Mouse (Mus musculus) hindbrain, postnatal 0 days (tissue): ENCODE measurements at regions not wholly inside any gene's neighbourhood (a gene's known extent, or its start where the extent isn't known, plus 50 kb on each side); places are given as distances from the start of the nearest gene placed in this dataset.

Experiments used
- ATAC-seq: fragments of 200-750 bp; cut with Nextera tagmentation; 2 replicates; pipeline ENCODE4 v1.8.0; 2017; ENCODE audit warnings: mild to moderate bottlenecking, moderate TSS enrichment, moderate library complexity
- DNase-seq: peaks from one replicate; pipeline ENCODE4 v3.0.0-alpha.2; 2015; ENCODE audit warnings: low spot score
- H3K27ac ChIP-seq: fragments of 300-500 bp; sonication (generic); 2 replicates; pipeline ENCODE4 v1.5.1; 2014; ENCODE audit warnings: mild to moderate bottlenecking
- H3K27me3 ChIP-seq: fragments of 300-500 bp; sonication (generic); 2 replicates; pipeline ENCODE4 v1.6.1; 2014; ENCODE audit warnings: low read length, mixed read lengths; ENCODE audit not compliant: insufficient read depth
- H3K36me3 ChIP-seq: fragments of 300-500 bp; sonication (generic); 2 replicates; pipeline ENCODE4 v1.6.1; 2014; ENCODE audit warnings: low read length, mixed read lengths; ENCODE audit not compliant: insufficient read depth
- H3K4me1 ChIP-seq: fragments of 300-500 bp; sonication (generic); 2 replicates; pipeline ENCODE4 v1.6.1; 2014; ENCODE audit warnings: antibody characterized with exemption, low read length, mixed read lengths; ENCODE audit not compliant: insufficient read depth
- H3K4me2 ChIP-seq: fragments of 300-500 bp; sonication (generic); 2 replicates; pipeline ENCODE4 v1.6.1; 2014; ENCODE audit warnings: low read depth, mild to moderate bottlenecking, low read length, moderate library complexity, mixed read lengths
- H3K4me3 ChIP-seq: fragments of 300-500 bp; sonication (generic); 2 replicates; pipeline ENCODE4 v1.5.1; 2014; ENCODE audit warnings: low read length
- H3K9ac ChIP-seq: fragments of 300-500 bp; sonication (generic); replicated peaks from 2 replicates; pipeline ENCODE4 v1.6.1; 2014; ENCODE audit warnings: mild to moderate bottlenecking, low read length, moderate library complexity, mixed read lengths
- H3K9me3 ChIP-seq: fragments of 300-500 bp; sonication (generic); 2 replicates; pipeline ENCODE4 v1.6.1; 2016; ENCODE audit warnings: low read length, mixed read lengths
- CTCF ChIP-seq: IDR thresholded peaks from 2 replicates; pipeline ENCODE4 v1.5.1; 2016; ENCODE audit warnings: antibody characterized with exemption, control low read depth, low read depth
- WGBS: fragments of 180-500 bp; shearing (Covaris S2); extraction: QIAGEN DNeasy Blood & Tissue Kit; methylation state at CpG from one replicate; pipeline ENCODE4 v1.1.7; 2014; 5-methylcytosine and 5-hydroxymethylcytosine counted together

DNA sequence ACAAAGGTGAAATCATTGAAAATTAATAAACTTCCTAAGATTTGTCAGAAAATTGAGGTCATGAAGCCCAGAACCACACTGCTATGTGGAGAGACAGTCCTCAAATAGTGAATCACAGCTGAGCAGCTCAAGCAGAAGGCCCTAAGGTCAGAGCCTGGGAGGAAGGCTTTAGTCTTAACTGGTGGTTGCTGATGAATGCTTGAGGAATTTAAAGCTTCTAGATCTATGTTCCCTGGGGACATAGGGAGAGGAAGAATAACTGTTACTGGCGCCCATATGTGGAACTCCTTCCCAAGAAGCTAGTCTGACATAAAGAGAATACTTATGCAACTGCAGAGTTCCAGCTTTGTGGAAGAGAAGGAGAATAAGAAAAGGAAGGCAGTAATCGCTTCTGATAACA, 919.5 kb downstream of the D3Ertd751e start:
- Histone ChIP-seq H3K27ac (no peak overlapping the region), H3K36me3 (no peaks in the 10 kb centered on the region), H3K27me3 (no peaks in the 10 kb centered on the region), H3K4me1 (no peaks in the 10 kb centered on the region), H3K9me3 (no peaks in the 10 kb centered on the region), H3K9ac (no peak overlapping the region), H3K4me2 (no peak overlapping the region), H3K4me3 (no peak overlapping the region)
- TF ChIP-seq CTCF, result no peak
- ATAC-seq, result no peak
- 87% methylated on average over 2 of the region's 2 CpGs for WGBS
- no peak for DNase-seq

DNA sequence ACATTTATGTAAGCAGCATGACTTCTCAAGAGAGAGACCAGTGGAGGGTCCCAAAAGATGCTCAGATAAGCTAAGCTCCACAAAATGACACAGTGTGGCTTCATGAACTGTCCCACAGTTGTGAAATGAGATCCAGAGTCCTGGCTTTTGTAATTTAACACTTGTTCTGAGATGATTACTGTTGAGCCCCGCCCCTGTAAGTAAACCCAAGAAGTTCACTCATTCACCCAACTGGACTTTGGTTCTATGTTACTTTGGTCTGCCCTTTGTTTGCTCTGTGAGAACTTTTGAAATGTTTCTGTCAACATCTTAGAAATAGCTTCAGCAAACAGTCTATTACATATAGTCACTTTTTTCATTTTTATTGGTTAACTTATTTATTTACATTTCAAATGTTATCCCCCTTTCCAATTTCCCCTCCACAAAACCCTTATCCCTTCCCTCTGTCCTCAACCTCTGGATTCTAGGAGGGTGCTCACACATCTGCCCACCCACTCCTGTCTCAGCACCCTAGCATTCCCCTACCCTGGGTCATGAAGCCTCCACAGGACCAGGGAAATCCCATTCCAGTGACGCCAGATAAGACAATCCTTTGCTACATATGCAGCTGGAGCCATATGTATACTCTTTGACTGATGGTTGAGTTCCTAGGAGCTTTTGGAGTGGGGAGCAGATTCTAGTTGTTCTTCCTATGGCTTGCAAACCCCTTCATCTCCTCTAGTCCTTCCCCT, 934.4 kb downstream of the D3Ertd751e start:
- no peak overlapping the region for H3K4me3 ChIP-seq
- H3K4me2 ChIP-seq, result no peak overlapping the region
- H3K27ac ChIP-seq, result no peak overlapping the region
- no peak overlapping the region for H3K9ac ChIP-seq
- no peaks in the 10 kb centered on the region for H3K9me3 ChIP-seq
- DNase-seq, result no peak
- no peaks in the 10 kb centered on the region for H3K4me1 ChIP-seq
- ATAC-seq, result no peak
- 98% methylated on average over 2 of the region's 2 CpGs for WGBS
- no peak for TF ChIP-seq CTCF
- no peaks in the 10 kb centered on the region for H3K27me3 ChIP-seq
- H3K36me3 ChIP-seq, result no peaks in the 10 kb centered on the region

DNA sequence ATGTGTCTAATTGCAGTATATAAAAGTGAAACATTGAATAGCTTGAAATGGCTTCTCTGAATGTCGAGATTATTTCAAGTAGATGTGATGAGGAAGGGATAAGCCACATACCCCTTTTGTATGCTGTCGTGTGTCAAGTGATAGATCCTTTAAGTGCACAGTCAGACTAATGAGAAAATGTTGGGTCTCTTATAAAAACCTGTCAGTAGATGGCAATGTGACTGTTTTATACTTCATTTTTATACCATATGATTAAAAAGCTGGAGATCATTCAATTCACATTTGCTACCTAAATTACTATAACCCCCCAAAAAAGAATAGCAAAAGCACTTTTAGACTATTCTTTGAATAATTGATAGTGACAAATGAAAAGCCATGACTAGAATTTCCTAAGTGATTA, 952.3 kb downstream of the D3Ertd751e start:
- WGBS, result 73% methylated on average over 2 of the region's 2 CpGs
- no peak overlapping the region for H3K9ac ChIP-seq
- no peak overlapping the region for H3K4me3 ChIP-seq
- H3K36me3 ChIP-seq, result no peaks in the 10 kb centered on the region
- H3K4me1 ChIP-seq, result no peaks in the 10 kb centered on the region
- no peak for TF ChIP-seq CTCF
- H3K27ac ChIP-seq, result no peak overlapping the region
- DNase-seq (peak; percentile 18), ATAC-seq (no peak)
- no peaks in the 10 kb centered on the region for H3K27me3 ChIP-seq
- H3K4me2 ChIP-seq, result no peak overlapping the region
- H3K9me3 ChIP-seq, result no peaks in the 10 kb centered on the region

DNA sequence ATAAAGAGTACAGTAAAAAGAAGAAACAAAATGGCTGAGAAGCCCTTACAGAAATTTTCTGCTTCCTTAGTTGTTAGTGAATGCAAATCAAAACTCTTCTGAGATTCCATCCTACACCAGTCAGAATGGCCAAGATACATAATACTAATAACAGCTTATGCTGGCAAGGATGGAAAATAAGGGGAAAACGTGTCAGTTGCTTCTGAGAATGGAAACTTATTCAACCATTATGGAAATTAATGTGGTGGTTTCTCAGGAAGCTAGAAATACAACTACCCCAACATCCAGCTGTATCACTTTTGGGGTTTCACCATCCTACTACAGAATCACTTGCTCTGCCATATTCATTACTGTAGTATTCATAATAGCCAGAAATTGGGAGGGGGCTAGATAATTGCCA, 996.5 kb downstream of the D3Ertd751e start:
- Histone ChIP-seq H3K27me3 (no peaks in the 10 kb centered on the region), H3K4me2 (no peak overlapping the region), H3K27ac (no peak overlapping the region), H3K9ac (no peak overlapping the region), H3K4me1 (no peaks in the 10 kb centered on the region), H3K9me3 (no peaks in the 10 kb centered on the region), H3K36me3 (no peaks in the 10 kb centered on the region), H3K4me3 (no peak overlapping the region)
- DNase-seq (no peak), ATAC-seq (no peak)
- 39% methylated on average over 1 of the region's 1 CpGs for WGBS
- TF ChIP-seq CTCF, result no peak

DNA sequence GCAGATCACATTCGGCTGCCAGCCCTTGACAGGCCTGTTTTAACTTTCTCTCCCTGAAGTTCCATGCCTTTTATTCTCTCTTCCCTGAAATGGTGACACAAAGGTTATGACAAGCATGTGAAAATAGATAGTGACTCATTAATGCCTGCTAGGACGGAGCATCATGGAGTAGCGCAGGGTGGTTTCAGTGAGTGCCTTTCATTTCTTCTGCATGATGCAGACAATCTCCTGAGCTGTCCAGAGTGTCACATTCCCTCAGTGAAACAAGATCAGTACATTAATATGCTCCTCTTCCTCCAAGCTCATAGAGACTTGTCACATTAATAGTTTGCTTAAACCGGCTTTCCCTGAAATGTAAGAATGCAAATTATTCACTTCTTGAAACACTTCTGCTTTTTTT, 1010.7 kb downstream of the D3Ertd751e start:
- no peak overlapping the region for H3K9ac ChIP-seq
- H3K4me3 ChIP-seq, result no peak overlapping the region
- no peak for TF ChIP-seq CTCF
- H3K4me2 ChIP-seq, result no peak overlapping the region
- ATAC-seq, result no peak
- WGBS, result 57% methylated on average over 4 of the region's 4 CpGs
- no peaks in the 10 kb centered on the region for H3K9me3 ChIP-seq
- H3K27ac ChIP-seq, result no peak overlapping the region
- H3K27me3 ChIP-seq, result no peaks in the 10 kb centered on the region
- no peak for DNase-seq
- no peaks in the 10 kb centered on the region for H3K36me3 ChIP-seq
- no peaks in the 10 kb centered on the region for H3K4me1 ChIP-seq

DNA sequence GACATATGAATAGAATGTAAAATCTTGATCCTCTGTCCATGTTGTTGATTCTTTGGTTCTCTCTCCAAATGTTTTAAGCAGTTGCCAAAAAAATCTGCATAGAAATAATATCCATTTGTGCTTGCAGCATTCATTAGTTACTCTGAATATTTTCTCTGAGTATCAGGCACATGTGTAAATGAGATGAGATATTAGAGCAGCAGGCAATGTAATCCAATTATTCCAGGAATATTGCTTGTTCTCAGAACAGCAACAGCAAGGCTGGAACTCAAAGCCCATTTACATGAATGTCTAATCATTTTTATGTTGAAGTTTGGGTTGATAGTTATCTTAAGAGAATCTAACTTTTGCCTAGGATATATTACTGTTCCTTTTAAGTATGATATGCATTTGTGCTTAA, 1014.9 kb downstream of the D3Ertd751e start:
- Histone ChIP-seq H3K9ac (no peak overlapping the region), H3K9me3 (no peaks in the 10 kb centered on the region), H3K4me1 (no peaks in the 10 kb centered on the region), H3K4me3 (no peak overlapping the region), H3K36me3 (no peaks in the 10 kb centered on the region), H3K27ac (no peak overlapping the region), H3K4me2 (no peak overlapping the region), H3K27me3 (no peaks in the 10 kb centered on the region)
- ATAC-seq, result no peak
- TF ChIP-seq CTCF, result no peak
- DNase-seq, result no peak

DNA sequence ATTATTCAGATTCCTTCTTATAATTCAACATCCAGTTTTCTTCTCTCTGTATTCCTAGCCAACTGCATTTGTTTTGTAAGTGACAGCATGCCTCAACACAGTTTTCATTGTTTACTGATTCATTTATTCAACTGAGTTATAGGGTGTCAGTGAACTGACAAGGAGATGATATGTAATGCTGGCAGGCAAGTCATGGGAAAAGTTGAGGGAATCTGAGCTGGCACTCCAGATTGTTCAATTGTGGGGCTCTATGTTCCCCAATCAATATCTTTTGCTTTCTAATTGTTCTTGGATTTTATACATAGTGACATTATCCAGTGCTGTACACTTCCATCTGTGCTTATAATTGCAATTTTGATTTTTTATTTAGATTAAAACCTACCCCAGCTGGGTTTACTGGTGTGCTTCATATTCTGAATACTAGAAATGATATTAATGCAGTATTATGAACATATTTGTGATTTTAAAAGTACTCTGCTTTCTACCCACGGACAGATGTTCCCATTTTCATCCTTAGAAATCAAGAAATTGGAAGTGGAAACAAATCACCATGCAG, 1015.5 kb downstream of the D3Ertd751e start:
- Histone ChIP-seq H3K4me3 (no peak overlapping the region), H3K27ac (no peak overlapping the region), H3K9ac (no peak overlapping the region), H3K9me3 (no peaks in the 10 kb centered on the region), H3K27me3 (no peaks in the 10 kb centered on the region), H3K36me3 (no peaks in the 10 kb centered on the region), H3K4me1 (no peaks in the 10 kb centered on the region), H3K4me2 (no peak overlapping the region)
- DNase-seq, result no peak
- no peak for TF ChIP-seq CTCF
- no peak for ATAC-seq
- WGBS, result 43% methylated on average over 1 of the region's 1 CpGs
